Mouse (Mus musculus) small intestine, adult 2 months (tissue): Measurements from ENCODE around the gene Mpp5.

ENCODE experiments used
- CTCF ChIP-seq: fragments of 200-500 bp; IDR thresholded peaks from 2 replicates; pipeline ENCODE4 v1.5.1; 2012; ENCODE audit warnings: low read depth, mild to moderate bottlenecking, control low read depth, inconsistent platforms, low read length, moderate library complexity, mixed read lengths; ENCODE audit not compliant: insufficient replicate concordance, insufficient read length; ENCODE audit errors: extremely low read depth
- POLR2A ChIP-seq: fragments of 200-500 bp; IDR thresholded peaks from 2 replicates; pipeline ENCODE4 v1.6.1; 2012; ENCODE audit warnings: low read depth, mild to moderate bottlenecking, control low read depth, inconsistent platforms, low read length, moderate library complexity

GRCm38 (mm10) chr12:78814437-78814836 lies 65.7 kb downstream of the Mpp5 start:
- no peak for TF ChIP-seq CTCF
- TF ChIP-seq POLR2A = no peak
